Mouse (Mus musculus): ENCODE results near the gene Kif16b. TPM values are rescaled to one million over a fixed set of nuclear protein-coding genes. Genes with fewer than 3 reads are reported as not detected.

The Kif16b gene
- polyA plus RNA-seq (2015; fragmentation: Nextera tagmentation; extraction: Ambion mirVana): 2.7 and 3.7 TPM in 2 replicates

DNA sequence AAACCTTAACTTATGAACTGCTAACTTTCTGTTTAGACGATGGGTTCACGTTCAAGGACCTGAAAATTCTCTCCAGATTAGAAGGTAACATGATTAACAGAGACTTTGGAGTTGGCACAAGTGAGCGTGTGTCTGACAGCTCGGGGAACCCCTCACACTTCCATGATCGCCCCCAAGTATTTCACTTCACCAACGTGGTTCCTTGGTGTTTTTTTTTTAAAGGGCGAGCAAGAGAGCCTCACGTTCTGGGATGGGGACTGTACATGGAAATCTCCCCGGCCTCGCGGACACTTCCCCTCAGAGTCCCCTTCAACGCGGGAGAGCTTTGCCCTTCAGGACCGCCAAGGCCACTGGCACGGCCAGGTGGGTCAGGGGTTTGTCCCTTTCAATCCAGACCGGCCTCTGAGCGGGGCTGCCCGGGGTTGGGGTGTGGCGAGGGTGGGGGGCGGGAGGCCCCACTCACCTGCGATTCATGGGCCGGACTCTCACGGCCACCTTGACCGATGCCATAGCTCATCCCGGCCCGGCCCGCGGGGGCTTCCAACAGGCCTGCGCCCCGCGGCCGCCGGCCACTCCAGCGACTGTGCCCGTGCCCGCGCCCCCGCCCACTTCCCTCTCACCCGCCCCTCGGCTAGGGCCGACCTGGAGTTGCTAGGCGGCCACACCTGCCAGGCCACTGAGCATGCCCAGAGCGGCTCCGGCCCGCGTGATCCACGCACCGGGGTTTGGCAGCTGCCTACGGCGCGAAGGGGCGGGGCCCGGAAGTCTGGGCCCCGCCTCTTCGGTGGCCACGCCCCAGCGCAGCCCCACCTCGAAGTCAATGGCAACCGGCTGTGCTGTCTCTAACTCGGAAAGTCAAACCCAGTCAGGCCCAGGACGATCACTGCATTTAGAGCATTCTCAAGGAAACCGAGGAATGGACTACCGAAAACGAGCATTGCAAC is at the start of gene Kif16b:
Gene Kif16b (minus strand): TSS at position 670 of the 944 bp plus-strand sequence.
- ATAC-seq (replicated peaks): peak; percentile 87
- H3K4me3 ChIP-seq: peak within 1 kb of the TSS; percentile 56
- H3K9ac ChIP-seq (replicated peaks): peak within 1 kb of the TSS; percentile 56
- no peaks in the 10 kb centered on the region for H3K27me3 ChIP-seq
- H3K36me3 ChIP-seq: no peaks in the 10 kb centered on the region
- H3K4me1 ChIP-seq: peaks cover 19% of the 10 kb centered on the region
- 1% methylated on average over 63 of the region's 64 CpGs for WGBS
- H3K4me2 ChIP-seq (replicated peaks): peak within 1 kb of the TSS; percentile 92
- H3K27ac ChIP-seq (replicated peaks): peak within 1 kb of the TSS; percentile 28
- H3K9me3 ChIP-seq: no peaks in the 10 kb centered on the region

DNA sequence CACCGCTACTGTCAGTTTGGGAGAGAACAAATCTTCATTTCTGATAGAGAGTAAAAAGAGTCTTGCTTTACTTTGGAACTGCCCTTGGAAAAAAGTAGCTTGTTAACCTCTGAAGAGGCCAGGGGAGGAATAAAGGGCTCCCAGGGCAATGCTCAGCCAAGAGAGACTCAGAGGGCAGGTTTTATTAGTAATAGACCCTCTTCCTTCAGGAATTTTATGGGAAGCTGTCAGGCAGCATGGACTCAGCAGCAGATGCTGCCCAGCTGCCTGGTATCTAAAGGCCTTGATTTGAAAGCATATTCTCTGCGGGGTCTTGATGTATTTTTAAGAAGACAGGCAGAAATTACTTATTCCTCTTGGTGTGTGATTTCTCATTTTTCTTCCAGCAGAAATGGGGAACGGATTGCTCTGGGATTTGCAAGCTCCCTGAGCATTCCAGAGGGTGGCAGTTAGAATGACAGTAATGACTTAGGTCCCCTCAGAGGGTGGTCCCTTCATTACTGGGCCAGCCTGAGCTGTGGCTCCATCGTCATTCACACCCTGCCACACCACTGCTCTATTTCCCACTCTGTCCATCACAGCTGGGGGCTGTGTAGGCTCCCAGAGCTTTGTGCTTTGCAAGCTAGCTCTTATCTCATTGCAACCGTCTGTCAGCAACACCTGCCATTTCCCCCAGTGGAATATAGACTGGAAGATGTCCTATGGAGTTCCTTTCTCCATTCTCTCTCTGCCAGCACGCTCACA is 39.7 kb upstream of the Kif16b start:
- Histone ChIP-seq H3K9me3 (no peaks in the 10 kb centered on the region), H3K4me2 (replicated peaks) (no peak overlapping the region), H3K27me3 (no peaks in the 10 kb centered on the region), H3K36me3 (no peaks in the 10 kb centered on the region), H3K9ac (replicated peaks) (no peak overlapping the region), H3K27ac (replicated peaks) (no peak overlapping the region), H3K4me3 (no peak overlapping the region), H3K4me1 (no peaks in the 10 kb centered on the region)
- ATAC-seq (replicated peaks): no peak
- WGBS: 67% methylated on average over 6 of the region's 6 CpGs

DNA sequence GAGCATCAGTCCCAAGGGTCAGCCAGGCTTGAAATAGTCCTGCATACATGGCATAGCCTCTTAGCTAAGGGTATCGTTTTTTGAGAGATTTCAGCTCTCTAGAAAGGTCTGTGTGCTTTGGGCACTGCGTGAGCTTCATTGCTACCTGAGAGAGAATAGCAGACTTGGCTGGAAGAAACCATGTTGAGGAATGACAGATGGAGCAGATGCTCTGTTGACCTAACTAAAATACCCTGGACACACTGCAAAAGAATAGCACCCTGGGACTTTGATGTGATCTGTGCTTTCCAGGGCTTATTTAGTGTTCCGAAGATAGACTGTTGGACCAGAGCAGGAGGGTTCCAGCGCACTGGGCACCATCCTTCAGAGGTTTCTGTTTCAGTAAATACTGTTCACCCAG is 29.1 kb upstream of the Kif16b start:
- 82% methylated on average over 4 of the region's 4 CpGs for WGBS
- ATAC-seq (replicated peaks): no peak
- H3K27me3 ChIP-seq: no peaks in the 10 kb centered on the region
- no peaks in the 10 kb centered on the region for H3K36me3 ChIP-seq
- H3K4me2 ChIP-seq (replicated peaks): no peak overlapping the region
- no peak overlapping the region for H3K9ac ChIP-seq (replicated peaks)
- H3K4me1 ChIP-seq: no peaks in the 10 kb centered on the region
- H3K9me3 ChIP-seq: no peaks in the 10 kb centered on the region
- no peak overlapping the region for H3K27ac ChIP-seq (replicated peaks)
- no peak overlapping the region for H3K4me3 ChIP-seq

GRCm38 (mm10) chr2:142929226-142930112 is 28.1 kb upstream of the Kif16b start:
- 62% methylated on average over 10 of the region's 10 CpGs for WGBS
- Histone ChIP-seq H3K4me1 (no peaks in the 10 kb centered on the region), H3K27ac (replicated peaks) (no peak overlapping the region), H3K9ac (replicated peaks) (no peak overlapping the region), H3K9me3 (no peaks in the 10 kb centered on the region), H3K4me3 (no peak overlapping the region), H3K4me2 (replicated peaks) (no peak overlapping the region), H3K36me3 (no peaks in the 10 kb centered on the region), H3K27me3 (no peaks in the 10 kb centered on the region)
- ATAC-seq (replicated peaks): peak; percentile 80

DNA sequence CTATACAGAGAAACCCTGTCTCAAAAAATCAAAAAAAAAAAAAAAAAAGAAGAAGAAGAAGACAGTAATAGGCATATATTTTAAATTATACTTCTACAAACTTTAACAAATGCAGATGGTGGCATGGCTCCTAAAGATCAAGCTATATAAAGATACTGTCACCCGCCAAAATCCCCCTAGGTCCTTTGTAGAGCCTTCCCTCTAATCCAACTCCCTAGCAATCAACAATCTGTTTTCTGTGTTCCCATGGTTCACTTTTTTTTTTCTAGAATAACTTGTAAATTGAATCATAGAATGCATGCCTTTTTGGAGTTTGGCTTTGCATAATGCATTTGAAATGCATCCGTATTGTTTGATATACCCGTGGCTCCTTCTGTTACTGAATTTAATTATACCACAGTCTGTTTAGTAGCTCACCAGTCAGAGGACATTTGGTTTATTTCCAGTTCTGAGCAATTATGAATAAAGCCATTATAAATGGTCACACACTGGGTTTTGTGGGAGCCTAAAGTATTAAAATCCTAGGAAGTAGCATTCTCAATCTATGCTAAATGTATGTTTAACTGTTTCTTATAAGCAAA is 9.6 kb upstream of the Kif16b start:
- Histone ChIP-seq H3K27me3 (no peaks in the 10 kb centered on the region), H3K4me3 (no peak overlapping the region), H3K27ac (replicated peaks) (no peak overlapping the region), H3K9me3 (no peaks in the 10 kb centered on the region), H3K9ac (replicated peaks) (no peak overlapping the region), H3K4me1 (no peaks in the 10 kb centered on the region), H3K4me2 (replicated peaks) (no peak overlapping the region), H3K36me3 (no peaks in the 10 kb centered on the region)
- WGBS: 49% methylated on average over 3 of the region's 3 CpGs
- peak; percentile 64 for ATAC-seq (replicated peaks)

GRCm38 (mm10) chr2:142909213-142909612 is 7.9 kb upstream of the Kif16b start:
- H3K36me3 ChIP-seq: no peaks in the 10 kb centered on the region
- 80% methylated on average over 3 of the region's 3 CpGs for WGBS

GRCm38 (mm10) chr2:142907056-142907455 is 5.7 kb upstream of the Kif16b start:
- H3K9ac ChIP-seq (replicated peaks): no peak overlapping the region
- H3K4me1 ChIP-seq: peaks cover 11% of the 10 kb centered on the region
- no peaks in the 10 kb centered on the region for H3K27me3 ChIP-seq
- no peak for ATAC-seq (replicated peaks)
- H3K4me2 ChIP-seq (replicated peaks): no peak overlapping the region
- 92% methylated on average over 4 of the region's 4 CpGs for WGBS
- H3K27ac ChIP-seq (replicated peaks): no peak overlapping the region
- H3K9me3 ChIP-seq: no peaks in the 10 kb centered on the region
- H3K4me3 ChIP-seq: no peak overlapping the region
- H3K36me3 ChIP-seq: no peaks in the 10 kb centered on the region

More at GRCm38 (mm10) chr2:142909213-142909612, 7.9 kb upstream of the Kif16b start:
- H3K9ac ChIP-seq (replicated peaks): no peak overlapping the region
- no peak overlapping the region for H3K27ac ChIP-seq (replicated peaks)
- H3K4me1 ChIP-seq: no peaks in the 10 kb centered on the region
- H3K4me2 ChIP-seq (replicated peaks): no peak overlapping the region
- no peaks in the 10 kb centered on the region for H3K9me3 ChIP-seq
- no peaks in the 10 kb centered on the region for H3K27me3 ChIP-seq
- ATAC-seq (replicated peaks): no peak
- no peak overlapping the region for H3K4me3 ChIP-seq

- H3K9ac ChIP-seq (replicated peaks): peak overlapping the region; percentile 46
- peak overlapping the region; percentile 45 for H3K4me3 ChIP-seq
- 9% methylated on average over 34 of the region's 34 CpGs for WGBS
- H3K27me3 ChIP-seq: no peaks in the 10 kb centered on the region
- peak; percentile 97 for ATAC-seq (replicated peaks)
- H3K4me2 ChIP-seq (replicated peaks): peak overlapping the region; percentile 66
- H3K36me3 ChIP-seq: no peaks in the 10 kb centered on the region
- H3K27ac ChIP-seq (replicated peaks): peak overlapping the region; percentile 17; the same call in 1 of the 2 replicates
- peaks cover 19% of the 10 kb centered on the region for H3K4me1 ChIP-seq
- H3K9me3 ChIP-seq: no peaks in the 10 kb centered on the region
Observed at GRCm38 (mm10) chr2:142902905-142903895, 1.9 kb upstream of the Kif16b start.

DNA sequence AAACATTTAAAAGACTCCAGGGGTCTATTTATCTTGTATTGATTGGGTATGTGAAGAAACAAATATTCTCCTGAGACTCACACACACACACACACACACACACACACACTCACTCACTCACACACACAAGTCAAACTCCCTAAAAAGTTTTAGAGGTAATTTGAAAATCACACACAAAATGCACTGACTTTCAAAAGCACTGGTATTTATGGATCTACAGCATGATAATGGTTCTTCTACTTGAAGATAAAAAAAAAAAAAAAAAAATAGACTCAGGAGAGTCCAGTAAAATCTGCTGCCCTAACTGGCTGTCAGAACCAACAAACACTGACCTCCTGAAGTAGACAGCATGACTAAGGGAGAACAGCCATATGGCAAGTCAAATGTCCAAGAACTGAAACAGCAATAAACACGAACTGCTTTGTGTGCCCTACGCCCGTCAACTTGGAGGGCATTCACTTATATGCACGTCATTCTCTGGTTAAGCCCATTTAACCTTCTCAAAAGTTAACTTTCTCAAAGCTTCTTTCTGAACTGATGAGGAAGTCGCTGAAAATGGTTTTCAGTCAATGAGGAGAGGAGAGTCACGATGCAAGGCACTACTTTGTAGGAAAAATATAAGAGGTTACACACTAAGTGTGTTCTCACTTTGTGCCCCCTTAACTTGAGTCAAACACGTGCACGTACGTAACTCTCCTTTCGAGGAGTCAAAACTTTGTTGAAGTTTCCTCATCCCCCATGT is 1.0 kb downstream of the Kif16b start:
- 57% methylated on average over 10 of the region's 10 CpGs for WGBS

DNA sequence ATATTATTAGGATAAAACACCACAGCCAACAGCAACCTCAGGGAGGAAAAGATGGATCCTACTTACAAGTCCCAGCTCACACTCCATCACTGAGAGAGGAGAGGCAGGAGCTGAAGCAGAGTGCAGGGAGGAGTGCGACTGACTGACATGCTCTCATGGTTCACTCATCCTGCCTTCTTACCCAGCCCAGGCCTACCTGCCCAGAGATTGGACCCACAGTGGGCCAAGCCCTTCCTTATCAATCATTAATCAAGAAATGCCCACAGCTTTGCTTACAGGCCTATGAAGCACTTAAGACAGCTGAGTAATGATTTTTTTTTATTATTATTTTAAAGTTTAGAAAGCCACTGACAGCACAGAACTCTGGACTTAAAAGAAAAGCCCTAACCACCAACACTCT is 7.6 kb downstream of the Kif16b start:
- 86% methylated on average over 1 of the region's 1 CpGs for WGBS
- H3K4me3 ChIP-seq: no peak overlapping the region
- no peak overlapping the region for H3K4me2 ChIP-seq (replicated peaks)
- H3K4me1 ChIP-seq: no peaks in the 10 kb centered on the region
- H3K9me3 ChIP-seq: no peaks in the 10 kb centered on the region
- H3K36me3 ChIP-seq: no peaks in the 10 kb centered on the region
- ATAC-seq (replicated peaks): no peak
- no peak overlapping the region for H3K9ac ChIP-seq (replicated peaks)
- H3K27ac ChIP-seq (replicated peaks): no peak overlapping the region
- H3K27me3 ChIP-seq: no peaks in the 10 kb centered on the region

More for the DNA sequence above, 1.0 kb downstream of the Kif16b start:
- no peak for ATAC-seq (replicated peaks)
- Histone ChIP-seq H3K9me3 (no peaks in the 10 kb centered on the region), H3K27me3 (no peaks in the 10 kb centered on the region), H3K36me3 (no peaks in the 10 kb centered on the region), H3K4me1 (peaks cover 19% of the 10 kb centered on the region), H3K27ac (replicated peaks) (no peak overlapping the region), H3K4me2 (replicated peaks) (peak overlapping the region; percentile 92), H3K9ac (replicated peaks) (no peak overlapping the region), H3K4me3 (peak overlapping the region; percentile 56)
